Mouse (Mus musculus): ENCODE results near the gene Krtap1-4. TPM values are rescaled to one million over a fixed set of nuclear protein-coding genes. Genes with fewer than 3 reads are reported as not detected.

Gene Krtap1-4
- polyA plus RNA-seq, 1 experiment from 2014 or later, result not detected

DNA sequence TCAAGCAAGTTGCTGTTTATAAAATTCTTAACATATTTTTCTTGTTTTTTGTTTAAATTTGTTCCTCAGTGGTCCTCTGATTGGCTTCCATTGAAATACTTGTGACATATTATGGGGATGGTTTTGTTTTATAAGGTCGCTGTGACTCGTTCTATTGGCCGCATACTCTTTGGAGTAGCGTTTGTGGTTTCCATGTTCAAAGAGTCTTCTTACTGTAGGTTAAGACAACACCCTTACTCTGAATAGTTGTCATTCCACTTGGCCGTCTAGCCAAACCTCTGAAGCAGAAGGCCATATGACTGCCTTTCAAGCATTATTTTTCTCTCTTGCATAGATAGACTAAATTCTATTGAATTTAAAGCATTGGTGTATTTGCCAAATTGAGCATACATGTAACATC lies 2.4 kb downstream of the Krtap1-4 start:
- Histone ChIP-seq H3K4me2 (no peak overlapping the region), H3K9ac (no peak overlapping the region), H3K27me3 (replicated peaks) (no peaks in the 10 kb centered on the region), H3K4me3 (replicated peaks) (no peak overlapping the region), H3K27ac (no peak overlapping the region), H3K4me1 (no peaks in the 10 kb centered on the region), H3K36me3 (no peaks in the 10 kb centered on the region), H3K9me3 (no peaks in the 10 kb centered on the region)
- no peak for ATAC-seq (ENCODE audit: insufficient read depth, low FRiP score, low read depth)
- 92% methylated on average over 5 of the region's 5 CpGs for WGBS

DNA sequence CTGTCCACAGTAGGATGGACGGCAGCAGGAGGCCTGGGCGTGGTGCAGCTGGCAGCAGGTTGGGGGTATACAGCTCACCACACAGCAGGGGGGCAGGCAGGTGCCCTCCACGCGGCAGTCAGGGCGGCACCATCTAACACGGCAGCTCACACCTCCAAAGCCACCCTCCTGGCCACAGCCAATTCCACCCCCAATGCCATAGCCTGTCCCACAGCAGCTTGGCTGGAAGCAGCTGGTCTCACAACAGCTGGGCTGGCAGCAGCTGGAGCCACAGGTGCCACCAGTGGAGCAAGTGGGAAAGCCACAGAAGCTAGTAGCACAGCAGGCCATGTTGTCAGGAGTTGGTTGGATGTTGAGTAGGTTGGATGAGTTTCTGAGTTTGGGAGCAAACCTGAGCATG lies 2.8 kb downstream of the Krtap1-4 start, which contains the start of gene Krtap1-5:
Gene Krtap1-5 (minus strand): TSS at position 381 of the 400 bp plus-strand sequence.
- 80% methylated on average over 6 of the region's 6 CpGs for WGBS
- H3K27me3 ChIP-seq (replicated peaks), result no peaks in the 10 kb centered on the region
- H3K9ac ChIP-seq, result no peak within 1 kb of the TSS
- H3K36me3 ChIP-seq, result no peaks in the 10 kb centered on the region
- no peak within 1 kb of the TSS for H3K27ac ChIP-seq
- no peak for ATAC-seq (ENCODE audit: insufficient read depth, low FRiP score, low read depth)
- H3K4me2 ChIP-seq, result no peak within 1 kb of the TSS
- H3K4me1 ChIP-seq, result no peaks in the 10 kb centered on the region
- no peaks in the 10 kb centered on the region for H3K9me3 ChIP-seq
- H3K4me3 ChIP-seq (replicated peaks), result no peak within 1 kb of the TSS

DNA sequence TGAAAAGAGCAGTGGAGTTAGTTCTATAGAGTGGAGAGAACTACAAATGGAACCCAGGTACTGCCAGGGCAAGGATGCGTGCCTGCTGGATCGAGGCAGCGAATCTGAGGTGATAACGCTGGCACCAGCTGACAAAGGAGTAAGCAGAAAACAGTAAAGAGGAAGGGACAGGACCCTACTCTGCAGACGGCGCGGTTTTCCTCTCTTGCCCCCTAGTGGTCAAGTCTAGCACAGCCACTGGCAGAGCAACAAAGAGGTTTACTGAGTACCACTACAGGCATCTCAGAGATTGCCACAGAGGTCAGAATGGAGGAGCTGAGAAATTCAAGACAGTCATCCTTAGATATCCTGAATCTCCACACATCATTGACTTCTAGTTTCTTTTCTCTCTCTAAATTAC lies 9.3 kb downstream of the Krtap1-4 start:
- Histone ChIP-seq H3K36me3 (no peaks in the 10 kb centered on the region), H3K9ac (no peak overlapping the region), H3K4me2 (peak overlapping the region; percentile 45; the same call in 1 of the 2 replicates), H3K4me3 (replicated peaks) (no peak overlapping the region), H3K4me1 (no peaks in the 10 kb centered on the region), H3K27me3 (replicated peaks) (no peaks in the 10 kb centered on the region), H3K27ac (no peak overlapping the region), H3K9me3 (no peaks in the 10 kb centered on the region)
- 2% methylated on average over 7 of the region's 7 CpGs for WGBS
- ATAC-seq (ENCODE audit: insufficient read depth, low FRiP score, low read depth), result no peak

DNA sequence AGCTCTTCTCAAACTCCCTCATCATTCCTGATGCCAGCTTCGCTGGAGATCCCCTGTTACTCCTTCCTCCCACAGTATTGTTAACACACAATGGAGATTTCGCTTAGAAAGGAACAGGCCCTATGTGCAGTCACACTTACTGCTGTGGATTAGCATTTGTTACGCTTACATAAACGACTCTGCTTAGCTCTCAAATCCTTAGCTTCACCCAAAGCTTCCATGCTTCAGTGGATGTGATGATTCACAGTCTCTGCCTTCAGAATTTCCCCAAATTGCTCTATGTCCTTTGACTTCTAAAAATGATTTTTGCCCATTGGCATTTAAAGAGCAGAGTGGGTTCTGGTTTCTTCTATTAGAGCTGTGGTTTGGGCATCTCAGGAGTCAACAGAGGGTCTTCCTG lies 10.3 kb downstream of the Krtap1-4 start:
- H3K4me1 ChIP-seq, result no peaks in the 10 kb centered on the region
- no peaks in the 10 kb centered on the region for H3K9me3 ChIP-seq
- H3K36me3 ChIP-seq, result no peaks in the 10 kb centered on the region
- 66% methylated on average over 4 of the region's 4 CpGs for WGBS
- no peak overlapping the region for H3K27ac ChIP-seq
- H3K4me3 ChIP-seq (replicated peaks), result no peak overlapping the region
- ATAC-seq (ENCODE audit: insufficient read depth, low FRiP score, low read depth), result no peak
- H3K4me2 ChIP-seq, result no peak overlapping the region
- no peak overlapping the region for H3K9ac ChIP-seq
- no peaks in the 10 kb centered on the region for H3K27me3 ChIP-seq (replicated peaks)

DNA sequence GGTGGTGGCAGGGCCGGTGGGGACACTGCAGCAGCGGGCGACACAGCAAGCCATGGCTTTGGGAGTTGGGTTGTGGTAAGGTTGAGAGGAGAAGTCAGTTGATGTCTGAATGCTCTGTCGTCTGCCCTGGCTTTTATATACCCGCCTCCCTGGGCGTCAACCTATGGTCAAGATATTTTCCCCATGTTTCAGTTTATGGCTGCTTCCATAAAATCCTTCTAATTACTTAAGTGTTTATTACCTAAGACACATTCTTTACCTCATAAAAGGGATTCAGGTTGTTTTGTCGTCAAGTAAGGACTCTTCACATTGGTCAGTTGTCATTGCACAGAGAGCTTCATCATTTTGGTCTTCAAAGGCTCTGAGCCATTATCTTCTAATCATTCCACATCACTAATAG lies 16.9 kb downstream of the Krtap1-4 start, which contains the start of gene Krtap3-1:
Gene Krtap3-1 (minus strand): TSS at position 101 of the 400 bp plus-strand sequence.
- WGBS, result 85% methylated on average over 7 of the region's 7 CpGs
- no peaks in the 10 kb centered on the region for H3K4me1 ChIP-seq
- no peaks in the 10 kb centered on the region for H3K9me3 ChIP-seq
- no peak within 1 kb of the TSS for H3K27ac ChIP-seq
- H3K36me3 ChIP-seq, result no peaks in the 10 kb centered on the region
- ATAC-seq (ENCODE audit: insufficient read depth, low FRiP score, low read depth), result no peak
- H3K27me3 ChIP-seq (replicated peaks), result no peaks in the 10 kb centered on the region
- H3K9ac ChIP-seq, result no peak within 1 kb of the TSS
- H3K4me3 ChIP-seq (replicated peaks), result no peak within 1 kb of the TSS
- no peak within 1 kb of the TSS for H3K4me2 ChIP-seq

GRCm38 (mm10) chr11:99562580-99562979 lies 20.9 kb downstream of the Krtap1-4 start:
- H3K4me1 ChIP-seq, result no peaks in the 10 kb centered on the region
- H3K4me3 ChIP-seq (replicated peaks), result no peak overlapping the region
- no peak overlapping the region for H3K27ac ChIP-seq
- no peaks in the 10 kb centered on the region for H3K27me3 ChIP-seq (replicated peaks)
- no peaks in the 10 kb centered on the region for H3K9me3 ChIP-seq
- H3K4me2 ChIP-seq, result no peak overlapping the region
- H3K9ac ChIP-seq, result no peak overlapping the region
- no peaks in the 10 kb centered on the region for H3K36me3 ChIP-seq
- 78% methylated on average over 6 of the region's 6 CpGs for WGBS
- no peak for ATAC-seq (ENCODE audit: insufficient read depth, low FRiP score, low read depth)

DNA sequence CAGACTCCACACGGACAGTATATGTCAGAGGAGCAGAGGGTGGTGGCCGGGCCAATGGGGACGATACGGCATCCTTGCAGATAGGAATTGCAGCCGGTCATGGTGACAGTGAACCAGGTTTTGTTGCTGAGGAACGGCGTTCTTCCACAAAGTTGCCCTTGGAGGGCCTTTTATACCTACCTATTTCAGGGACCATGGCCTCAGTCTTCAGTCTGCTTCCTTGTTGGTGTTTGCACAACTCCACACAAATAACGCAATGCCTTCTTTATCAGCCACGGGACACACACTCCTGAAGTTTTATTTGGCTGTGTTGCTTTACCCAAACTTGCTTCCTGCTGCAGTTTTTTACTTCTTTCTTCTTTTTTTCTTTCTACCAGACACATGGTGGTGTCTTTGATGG lies 24.1 kb downstream of the Krtap1-4 start, which contains the start of gene Gm11939:
Gene Gm11939 (minus strand): TSS at position 101 of the 400 bp plus-strand sequence.
- no peak within 1 kb of the TSS for H3K4me2 ChIP-seq
- no peak within 1 kb of the TSS for H3K9ac ChIP-seq
- 83% methylated on average over 9 of the region's 9 CpGs for WGBS
- ATAC-seq (ENCODE audit: insufficient read depth, low FRiP score, low read depth), result no peak
- H3K27me3 ChIP-seq (replicated peaks), result no peaks in the 10 kb centered on the region
- no peaks in the 10 kb centered on the region for H3K4me1 ChIP-seq
- no peak within 1 kb of the TSS for H3K27ac ChIP-seq
- H3K36me3 ChIP-seq, result no peaks in the 10 kb centered on the region
- H3K4me3 ChIP-seq (replicated peaks), result no peak within 1 kb of the TSS
- H3K9me3 ChIP-seq, result no peaks in the 10 kb centered on the region

GRCm38 (mm10) chr11:99557976-99558745 lies 25.3 kb downstream of the Krtap1-4 start:
- Histone ChIP-seq H3K27me3 (replicated peaks) (no peaks in the 10 kb centered on the region), H3K4me3 (replicated peaks) (no peak overlapping the region), H3K9me3 (no peaks in the 10 kb centered on the region), H3K4me2 (no peak overlapping the region), H3K36me3 (no peaks in the 10 kb centered on the region), H3K4me1 (no peaks in the 10 kb centered on the region), H3K9ac (no peak overlapping the region), H3K27ac (no peak overlapping the region)
- ATAC-seq (ENCODE audit: insufficient read depth, low FRiP score, low read depth), result no peak
- WGBS, result 57% methylated on average over 3 of the region's 3 CpGs

DNA sequence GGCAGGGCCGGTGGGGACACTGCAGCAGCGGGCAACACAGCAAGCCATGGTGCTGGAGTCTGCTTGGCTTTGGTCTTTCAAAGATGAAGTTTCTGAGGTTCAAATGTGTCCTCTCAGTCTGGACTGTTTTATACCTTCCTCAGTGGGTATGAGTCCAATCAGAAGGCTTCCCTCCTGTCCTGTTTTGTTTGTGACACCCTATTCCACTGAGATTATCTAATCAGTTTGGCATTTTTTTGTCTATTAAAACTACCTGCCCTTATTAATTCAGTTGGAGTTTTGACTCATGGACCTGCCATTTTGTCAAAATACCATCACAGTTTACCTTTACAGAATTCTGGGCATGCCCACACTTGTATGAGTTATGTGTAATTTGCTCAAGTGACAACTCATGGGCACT lies 26.7 kb downstream of the Krtap1-4 start, which contains the start of gene Krtap3-2:
Gene Krtap3-2 (minus strand): TSS at position 101 of the 400 bp plus-strand sequence.
- Histone ChIP-seq H3K27ac (no peak within 1 kb of the TSS), H3K9ac (no peak within 1 kb of the TSS), H3K4me2 (no peak within 1 kb of the TSS), H3K9me3 (no peaks in the 10 kb centered on the region), H3K27me3 (replicated peaks) (no peaks in the 10 kb centered on the region), H3K4me1 (no peaks in the 10 kb centered on the region), H3K36me3 (no peaks in the 10 kb centered on the region), H3K4me3 (replicated peaks) (no peak within 1 kb of the TSS)
- 84% methylated on average over 2 of the region's 2 CpGs for WGBS
- ATAC-seq (ENCODE audit: insufficient read depth, low FRiP score, low read depth), result no peak

GRCm38 (mm10) chr11:99556195-99556594 lies 27.3 kb downstream of the Krtap1-4 start:
- H3K9me3 ChIP-seq, result no peaks in the 10 kb centered on the region
- no peak overlapping the region for H3K4me3 ChIP-seq (replicated peaks)
- no peak overlapping the region for H3K27ac ChIP-seq
- H3K4me1 ChIP-seq, result no peaks in the 10 kb centered on the region
- no peak overlapping the region for H3K9ac ChIP-seq
- 89% methylated on average over 2 of the region's 2 CpGs for WGBS
- ATAC-seq (ENCODE audit: insufficient read depth, low FRiP score, low read depth), result no peak
- no peak overlapping the region for H3K4me2 ChIP-seq
- H3K27me3 ChIP-seq (replicated peaks), result no peaks in the 10 kb centered on the region
- no peaks in the 10 kb centered on the region for H3K36me3 ChIP-seq

DNA sequence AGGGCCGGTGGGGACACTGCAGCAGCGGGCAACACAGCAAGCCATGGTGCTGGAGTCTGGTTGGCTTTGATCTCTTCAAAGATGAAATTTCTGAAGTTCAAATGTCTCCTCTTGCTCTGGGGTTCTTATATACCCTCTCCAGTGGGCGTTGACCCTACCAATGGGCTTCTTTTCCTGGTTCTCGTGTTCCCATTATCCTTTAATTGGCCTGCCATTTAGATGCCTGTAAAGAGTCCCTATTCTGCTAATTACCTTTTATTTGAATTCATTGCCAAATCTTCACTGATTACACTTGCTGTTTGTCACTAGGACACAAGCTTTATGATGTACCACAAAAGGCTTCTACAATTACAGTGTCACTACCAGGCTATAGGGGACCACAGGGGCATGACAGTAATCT lies 32.7 kb downstream of the Krtap1-4 start, which contains the start of gene Krtap3-3:
Gene Krtap3-3 (minus strand): TSS at position 101 of the 400 bp plus-strand sequence.
- no peak within 1 kb of the TSS for H3K4me3 ChIP-seq (replicated peaks)
- H3K4me1 ChIP-seq, result no peaks in the 10 kb centered on the region
- ATAC-seq (ENCODE audit: insufficient read depth, low FRiP score, low read depth), result no peak
- 65% methylated on average over 4 of the region's 4 CpGs for WGBS
- H3K27ac ChIP-seq, result no peak within 1 kb of the TSS
- H3K36me3 ChIP-seq, result no peaks in the 10 kb centered on the region
- no peak within 1 kb of the TSS for H3K9ac ChIP-seq
- no peak within 1 kb of the TSS for H3K4me2 ChIP-seq
- H3K9me3 ChIP-seq, result no peaks in the 10 kb centered on the region
- no peaks in the 10 kb centered on the region for H3K27me3 ChIP-seq (replicated peaks)

GRCm38 (mm10) chr11:99547892-99548291 lies 35.6 kb downstream of the Krtap1-4 start:
- H3K4me3 ChIP-seq (replicated peaks), result no peak overlapping the region
- no peaks in the 10 kb centered on the region for H3K9me3 ChIP-seq
- H3K9ac ChIP-seq, result no peak overlapping the region
- no peaks in the 10 kb centered on the region for H3K27me3 ChIP-seq (replicated peaks)
- ATAC-seq (ENCODE audit: insufficient read depth, low FRiP score, low read depth), result no peak
- H3K27ac ChIP-seq, result no peak overlapping the region
- no peak overlapping the region for H3K4me2 ChIP-seq
- H3K4me1 ChIP-seq, result no peaks in the 10 kb centered on the region
- H3K36me3 ChIP-seq, result no peaks in the 10 kb centered on the region

All from stomach, embryonic 15.5 days (tissue).